Mouse (Mus musculus): ENCODE results near the gene Fgfr2. TPM values are rescaled to one million over a fixed set of nuclear protein-coding genes. Genes with fewer than 3 reads are reported as not detected.

Fgfr2 gene
- polyA plus RNA-seq, 1 experiment from 2014 or later, result 93.4 TPM

DNA sequence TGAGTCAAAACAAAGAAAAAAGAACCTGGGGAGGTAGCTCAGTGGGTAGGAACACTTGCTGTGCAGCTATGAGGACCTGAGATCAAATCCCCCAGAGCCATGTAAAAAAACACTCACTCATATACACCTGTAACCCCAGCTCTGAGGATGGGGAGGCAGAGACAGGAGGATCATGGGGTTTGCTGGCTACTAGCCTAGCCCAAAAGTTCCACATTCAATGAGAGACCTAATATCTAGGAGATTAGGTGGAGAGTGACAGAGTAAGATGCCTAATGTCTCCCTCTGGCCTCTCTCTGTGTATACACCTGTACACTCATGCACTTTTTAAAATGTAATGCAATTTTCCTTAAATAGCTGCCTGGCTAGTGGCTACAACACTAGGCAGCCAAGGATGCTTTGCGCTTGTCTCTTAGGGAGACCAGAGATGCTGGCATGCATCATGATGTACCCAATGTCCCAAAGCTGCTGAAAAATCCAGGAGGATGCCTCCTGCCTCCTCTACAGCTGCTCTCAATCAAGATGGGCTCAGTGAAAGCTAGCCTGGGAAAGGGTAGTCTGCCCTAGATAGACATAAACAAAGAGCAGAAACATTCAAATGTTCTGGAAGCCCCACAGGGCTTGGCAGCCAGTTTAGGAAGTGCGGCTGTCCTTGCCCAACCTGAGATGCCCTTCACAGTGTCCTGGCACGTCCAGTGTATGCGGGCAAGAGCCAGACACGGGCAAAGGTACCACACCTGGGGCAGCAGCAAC, 231.4 kb downstream of the Fgfr2 start:
- Histone ChIP-seq H3K4me3 (replicated peaks; ENCODE audit: low read length) (no peak overlapping the region), H3K4me1 (ENCODE audit: control insufficient read depth, insufficient read depth, low read length) (no peaks in the 10 kb centered on the region), H3K36me3 (ENCODE audit: control insufficient read depth, insufficient read depth, low read length) (no peaks in the 10 kb centered on the region), H3K4me2 (ENCODE audit: low read depth, low read length) (no peak overlapping the region), H3K27me3 (ENCODE audit: control insufficient read depth, insufficient read depth, low read length) (no peaks in the 10 kb centered on the region), H3K9ac (ENCODE audit: low read length) (no peak overlapping the region), H3K9me3 (replicated peaks; ENCODE audit: control insufficient read depth, low read length) (no peaks in the 10 kb centered on the region; the same call in 1 of the 2 replicates), H3K27ac (ENCODE audit: low read length) (no peak overlapping the region)
- ATAC-seq (ENCODE audit: insufficient read depth, low FRiP score), result no peak
- 81% methylated on average over 5 of the region's 5 CpGs for whole genome bisulfite sequencing

GRCm38 (mm10) chr7:132890201-132890600, 232.9 kb downstream of the Fgfr2 start:
- no peaks in the 10 kb centered on the region for H3K9me3 ChIP-seq (replicated peaks; ENCODE audit: control insufficient read depth, low read length)
- 85% methylated on average over 5 of the region's 5 CpGs for WGBS
- no peak overlapping the region for H3K9ac ChIP-seq (ENCODE audit: low read length)
- no peak for ATAC-seq (ENCODE audit: insufficient read depth, low FRiP score)
- H3K27ac ChIP-seq (ENCODE audit: low read length), result no peak overlapping the region
- no peak overlapping the region for H3K4me2 ChIP-seq (ENCODE audit: low read depth, low read length)
- H3K4me1 ChIP-seq (ENCODE audit: control insufficient read depth, insufficient read depth, low read length), result no peaks in the 10 kb centered on the region
- H3K4me3 ChIP-seq (replicated peaks; ENCODE audit: low read length), result no peak overlapping the region
- no peaks in the 10 kb centered on the region for H3K36me3 ChIP-seq (ENCODE audit: control insufficient read depth, insufficient read depth, low read length)
- no peaks in the 10 kb centered on the region for H3K27me3 ChIP-seq (ENCODE audit: control insufficient read depth, insufficient read depth, low read length)

GRCm38 (mm10) chr7:132889691-132890090, 233.5 kb downstream of the Fgfr2 start:
- Histone ChIP-seq H3K27me3 (ENCODE audit: control insufficient read depth, insufficient read depth, low read length) (no peaks in the 10 kb centered on the region), H3K36me3 (ENCODE audit: control insufficient read depth, insufficient read depth, low read length) (no peaks in the 10 kb centered on the region), H3K4me3 (replicated peaks; ENCODE audit: low read length) (no peak overlapping the region), H3K27ac (ENCODE audit: low read length) (no peak overlapping the region), H3K4me2 (ENCODE audit: low read depth, low read length) (no peak overlapping the region), H3K9ac (ENCODE audit: low read length) (no peak overlapping the region), H3K9me3 (replicated peaks; ENCODE audit: control insufficient read depth, low read length) (no peaks in the 10 kb centered on the region), H3K4me1 (ENCODE audit: control insufficient read depth, insufficient read depth, low read length) (no peaks in the 10 kb centered on the region)
- ATAC-seq (ENCODE audit: insufficient read depth, low FRiP score), result no peak
- 93% methylated on average over 8 of the region's 8 CpGs for whole genome bisulfite sequencing

GRCm38 (mm10) chr7:132888518-132889249, 234.5 kb downstream of the Fgfr2 start:
- WGBS, result 65% methylated on average over 4 of the region's 4 CpGs
- Histone ChIP-seq H3K9me3 (replicated peaks; ENCODE audit: control insufficient read depth, low read length) (no peaks in the 10 kb centered on the region), H3K4me3 (replicated peaks; ENCODE audit: low read length) (no peak overlapping the region), H3K4me2 (ENCODE audit: low read depth, low read length) (no peak overlapping the region), H3K36me3 (ENCODE audit: control insufficient read depth, insufficient read depth, low read length) (peaks cover 5% of the 10 kb centered on the region; the same call in 1 of the 2 replicates), H3K4me1 (ENCODE audit: control insufficient read depth, insufficient read depth, low read length) (no peaks in the 10 kb centered on the region), H3K9ac (ENCODE audit: low read length) (no peak overlapping the region), H3K27ac (ENCODE audit: low read length) (no peak overlapping the region), H3K27me3 (ENCODE audit: control insufficient read depth, insufficient read depth, low read length) (no peaks in the 10 kb centered on the region)
- no peak for ATAC-seq (ENCODE audit: insufficient read depth, low FRiP score)

GRCm38 (mm10) chr7:132888052-132888451, 235.1 kb downstream of the Fgfr2 start:
- H3K36me3 ChIP-seq (ENCODE audit: control insufficient read depth, insufficient read depth, low read length), result peaks cover 10% of the 10 kb centered on the region
- no peak for ATAC-seq (ENCODE audit: insufficient read depth, low FRiP score)
- H3K4me3 ChIP-seq (replicated peaks; ENCODE audit: low read length), result no peak overlapping the region
- no peaks in the 10 kb centered on the region for H3K4me1 ChIP-seq (ENCODE audit: control insufficient read depth, insufficient read depth, low read length)
- H3K27me3 ChIP-seq (ENCODE audit: control insufficient read depth, insufficient read depth, low read length), result no peaks in the 10 kb centered on the region
- WGBS, result 49% methylated on average over 3 of the region's 3 CpGs
- no peak overlapping the region for H3K4me2 ChIP-seq (ENCODE audit: low read depth, low read length)
- no peak overlapping the region for H3K9ac ChIP-seq (ENCODE audit: low read length)
- H3K27ac ChIP-seq (ENCODE audit: low read length), result no peak overlapping the region
- no peaks in the 10 kb centered on the region for H3K9me3 ChIP-seq (replicated peaks; ENCODE audit: control insufficient read depth, low read length)

GRCm38 (mm10) chr7:132887019-132887804, 235.9 kb downstream of the Fgfr2 start:
- WGBS, result 42% methylated on average over 7 of the region's 7 CpGs
- Histone ChIP-seq H3K9ac (ENCODE audit: low read length) (no peak overlapping the region), H3K4me1 (ENCODE audit: control insufficient read depth, insufficient read depth, low read length) (no peaks in the 10 kb centered on the region), H3K36me3 (ENCODE audit: control insufficient read depth, insufficient read depth, low read length) (peaks cover 16% of the 10 kb centered on the region), H3K9me3 (replicated peaks; ENCODE audit: control insufficient read depth, low read length) (no peaks in the 10 kb centered on the region), H3K4me3 (replicated peaks; ENCODE audit: low read length) (no peak overlapping the region), H3K4me2 (ENCODE audit: low read depth, low read length) (no peak overlapping the region), H3K27me3 (ENCODE audit: control insufficient read depth, insufficient read depth, low read length) (no peaks in the 10 kb centered on the region), H3K27ac (ENCODE audit: low read length) (peak overlapping the region; percentile 48; the same call in 1 of the 2 replicates)
- no peak for ATAC-seq (ENCODE audit: insufficient read depth, low FRiP score)

GRCm38 (mm10) chr7:132884031-132884430, 239.1 kb downstream of the Fgfr2 start:
- peaks cover 25% of the 10 kb centered on the region for H3K36me3 ChIP-seq (ENCODE audit: control insufficient read depth, insufficient read depth, low read length)

DNA sequence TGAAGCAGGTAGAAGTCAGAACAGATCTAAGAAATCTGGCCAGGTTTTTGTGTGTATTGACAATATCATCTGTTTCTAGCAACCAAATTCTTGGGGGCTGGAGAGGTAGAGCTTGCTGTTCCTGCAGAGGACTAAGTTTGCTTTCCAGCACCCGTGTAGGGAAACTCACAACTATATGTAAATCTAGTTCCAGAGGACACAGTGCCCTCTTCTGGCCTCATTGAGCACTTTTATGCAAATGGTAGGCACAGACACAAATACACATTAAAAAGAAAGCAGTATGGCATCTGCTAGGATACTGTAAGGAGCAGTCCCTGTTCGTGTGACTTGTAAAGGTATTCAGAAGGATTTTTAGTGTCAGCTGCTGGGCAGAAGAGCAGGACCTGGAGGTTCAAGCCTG, 240.8 kb downstream of the Fgfr2 start:
- Histone ChIP-seq H3K27ac (ENCODE audit: low read length) (no peak overlapping the region), H3K27me3 (ENCODE audit: control insufficient read depth, insufficient read depth, low read length) (no peaks in the 10 kb centered on the region), H3K4me1 (ENCODE audit: control insufficient read depth, insufficient read depth, low read length) (no peaks in the 10 kb centered on the region), H3K4me2 (ENCODE audit: low read depth, low read length) (no peak overlapping the region), H3K9me3 (replicated peaks; ENCODE audit: control insufficient read depth, low read length) (no peaks in the 10 kb centered on the region), H3K36me3 (ENCODE audit: control insufficient read depth, insufficient read depth, low read length) (peaks cover 28% of the 10 kb centered on the region), H3K4me3 (replicated peaks; ENCODE audit: low read length) (no peak overlapping the region), H3K9ac (ENCODE audit: low read length) (no peak overlapping the region)
- no peak for ATAC-seq (ENCODE audit: insufficient read depth, low FRiP score)
- WGBS, result 68% methylated on average over 2 of the region's 2 CpGs

More at GRCm38 (mm10) chr7:132884031-132884430, 239.1 kb downstream of the Fgfr2 start:
- H3K4me1 ChIP-seq (ENCODE audit: control insufficient read depth, insufficient read depth, low read length), result no peaks in the 10 kb centered on the region
- no peak for ATAC-seq (ENCODE audit: insufficient read depth, low FRiP score)
- H3K4me3 ChIP-seq (replicated peaks; ENCODE audit: low read length), result no peak overlapping the region
- no peaks in the 10 kb centered on the region for H3K27me3 ChIP-seq (ENCODE audit: control insufficient read depth, insufficient read depth, low read length)
- WGBS, result 90% methylated on average over 7 of the region's 7 CpGs
- H3K27ac ChIP-seq (ENCODE audit: low read length), result no peak overlapping the region
- H3K9ac ChIP-seq (ENCODE audit: low read length), result no peak overlapping the region
- no peaks in the 10 kb centered on the region for H3K9me3 ChIP-seq (replicated peaks; ENCODE audit: control insufficient read depth, low read length)
- H3K4me2 ChIP-seq (ENCODE audit: low read depth, low read length), result no peak overlapping the region

GRCm38 (mm10) chr7:132880276-132880675, 242.9 kb downstream of the Fgfr2 start:
- H3K27ac ChIP-seq (ENCODE audit: low read length), result no peak overlapping the region
- H3K4me1 ChIP-seq (ENCODE audit: control insufficient read depth, insufficient read depth, low read length), result no peaks in the 10 kb centered on the region
- H3K36me3 ChIP-seq (ENCODE audit: control insufficient read depth, insufficient read depth, low read length), result peaks cover 40% of the 10 kb centered on the region
- no peak overlapping the region for H3K9ac ChIP-seq (ENCODE audit: low read length)
- no peak overlapping the region for H3K4me2 ChIP-seq (ENCODE audit: low read depth, low read length)
- no peaks in the 10 kb centered on the region for H3K27me3 ChIP-seq (ENCODE audit: control insufficient read depth, insufficient read depth, low read length)
- H3K4me3 ChIP-seq (replicated peaks; ENCODE audit: low read length), result no peak overlapping the region
- ATAC-seq (ENCODE audit: insufficient read depth, low FRiP score), result no peak
- 83% methylated on average over 1 of the region's 1 CpGs for WGBS
- H3K9me3 ChIP-seq (replicated peaks; ENCODE audit: control insufficient read depth, low read length), result no peaks in the 10 kb centered on the region

Measured in stomach, embryonic 16.5 days (tissue).